Mouse (Mus musculus): ENCODE results near the gene Repin1. TPM values are rescaled to one million over a fixed set of nuclear protein-coding genes. Genes with fewer than 3 reads are reported as not detected.

The Repin1 gene
- total and polyA plus RNA-seq, 3 experiments = 10.7 to 28.0 (median 12.8) TPM

DNA sequence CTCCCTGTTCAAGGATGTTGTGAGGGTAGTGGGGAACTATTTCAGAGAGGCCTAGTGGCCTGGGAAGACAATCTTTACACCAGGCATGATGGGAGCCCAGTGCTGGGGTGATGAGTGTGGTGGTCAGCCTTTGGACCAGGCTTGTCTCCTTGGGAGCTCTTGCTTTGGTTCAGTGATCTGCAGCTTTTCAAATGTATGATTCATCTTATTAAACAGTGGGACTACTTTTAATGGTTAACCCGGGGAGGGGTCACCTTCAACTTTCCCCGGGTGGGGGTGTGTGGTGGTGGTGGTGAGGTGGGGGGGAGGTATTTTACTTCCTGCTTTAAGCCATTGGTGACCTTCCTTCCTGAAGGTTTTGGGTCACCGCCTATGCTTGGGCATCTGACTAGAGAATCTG, 34.7 kb downstream of the Repin1 start:
- dilution Hi-C loops (cut with MboI; ENCODE audit: extremely low pct_ligation_motif_present, extremely low pct_unique_long_range_greater_than_20kb, low sequenced_read_pairs) (loop anchor here (25.0 kb wide), 1 partner anchor 134 kb away; the partner anchor contains the start of gene Gimap3), in situ Hi-C loops (cut with MboI; ENCODE audit: low pct_ligation_motif_present, low pct_unique_long_range_greater_than_20kb, low sequenced_read_pairs) (loop anchor here (5.0 to 25.0 kb wide), 2 partner anchors 71 to 334 kb away; partner anchors contain the start of gene Doxl2)
- no peaks in the 10 kb centered on the region; the same call in 1 of the 2 replicates for H3K79me2 ChIP-seq (replicated peaks; ENCODE audit: control insufficient read depth, extremely low read depth, insufficient read depth, poor library complexity, severe bottlenecking)
- no peaks in the 10 kb centered on the region for H3K9me3 ChIP-seq (replicated peaks; ENCODE audit: low read length)
- H3K27me3 ChIP-seq (replicated peaks) = no peaks in the 10 kb centered on the region
- H3K9ac ChIP-seq (ENCODE audit: insufficient read depth, low read depth) = peak overlapping the region; percentile 22; the same call in 1 of the 2 replicates
- TF ChIP-seq BHLHE40 (IDR thresholded peaks at IDR 0.05; ENCODE audit: low read depth, low read length) (no peak), CTCF (conservative IDR thresholded peaks at IDR 0.05 in 1 of 2, IDR thresholded peaks at IDR 0.05 in 1 of 2; ENCODE audit: low read depth in 2 of 2, low read length in 2 of 2) (no peak), MEF2A (IDR thresholded peaks at IDR 0.05; ENCODE audit: borderline replicate concordance, low read depth, low read length) (no peak), TBP (conservative IDR thresholded peaks at IDR 0.05; ENCODE audit: low read depth, low read length) (no peak), SMC3 (IDR thresholded peaks at IDR 0.05; ENCODE audit: low read depth, low read length) (no peak), E2F4 (IDR thresholded peaks at IDR 0.05; ENCODE audit: insufficient replicate concordance, low read depth, low read length) (no peak), JUND (conservative IDR thresholded peaks at IDR 0.05; ENCODE audit: low read depth, low read length) (no peak), SIN3A (IDR thresholded peaks at IDR 0.05; ENCODE audit: low read length) (no peak), POLR2AphosphoS2 (IDR thresholded peaks at IDR 0.05; ENCODE audit: low read depth, low read length) (no peak), HCFC1 (IDR thresholded peaks at IDR 0.05; ENCODE audit: low read depth, low read length) (no peak), GABPA (IDR thresholded peaks at IDR 0.05; ENCODE audit: insufficient replicate concordance, low read depth, low read length) (no peak), MAX (IDR thresholded peaks at IDR 0.05; ENCODE audit: low read length) (no peak), CHD1 (IDR thresholded peaks at IDR 0.05; ENCODE audit: low read depth, low read length) (no peak), USF1 (IDR thresholded peaks at IDR 0.05; ENCODE audit: low read depth, low read length) (no peak), UBTF (IDR thresholded peaks at IDR 0.05; ENCODE audit: low read depth, low read length) (no peak), RCOR1 (conservative IDR thresholded peaks at IDR 0.05; ENCODE audit: low read depth, low read length) (no peak), ZKSCAN1 (IDR thresholded peaks at IDR 0.05; ENCODE audit: borderline replicate concordance, low read depth, low read length) (no peak), CHD2 (IDR thresholded peaks at IDR 0.05; ENCODE audit: low read length) (no peak), ELF1 (IDR thresholded peaks at IDR 0.05; ENCODE audit: low read depth, low read length) (no peak), TCF12 (IDR thresholded peaks at IDR 0.05; ENCODE audit: low read depth, low read length) (no peak)
- H3K4me2 ChIP-seq (ENCODE audit: insufficient read depth, low read depth, poor library complexity, severe bottlenecking) = peak overlapping the region; percentile 61
- H3K4me3 ChIP-seq (replicated peaks in 1 of 3; ENCODE audit: low read depth in 2 of 3, low read length in 2 of 3, poor library complexity in 1 of 3) = no peak overlapping the region
- peaks cover 7 to 25% of the 10 kb centered on the region in 2 experiments; a peak in 2 of 4 replicates for H3K4me1 ChIP-seq (ENCODE audit: control insufficient read depth in 1 of 2, insufficient read depth in 2 of 2)
- no peak overlapping the region for H3K27ac ChIP-seq (ENCODE audit: insufficient read depth, low read depth)
- no peak for DNase-seq (ENCODE audit: extremely low read depth)
- peaks cover 7 to 60% of the 10 kb centered on the region in 2 experiments for H3K36me3 ChIP-seq (replicated peaks in 1 of 2; ENCODE audit: control insufficient read depth in 1 of 2, insufficient read depth in 1 of 2, low read length in 1 of 2)
